Mouse (Mus musculus): Measurements from ENCODE around the gene Ncoa7. TPM values are rescaled to one million over a fixed set of nuclear protein-coding genes. Genes with fewer than 3 reads are reported as not detected.

Gene Ncoa7
- total and polyA plus RNA-seq, 3 experiments: 16.3 to 50.1 (median 16.6) TPM

DNA sequence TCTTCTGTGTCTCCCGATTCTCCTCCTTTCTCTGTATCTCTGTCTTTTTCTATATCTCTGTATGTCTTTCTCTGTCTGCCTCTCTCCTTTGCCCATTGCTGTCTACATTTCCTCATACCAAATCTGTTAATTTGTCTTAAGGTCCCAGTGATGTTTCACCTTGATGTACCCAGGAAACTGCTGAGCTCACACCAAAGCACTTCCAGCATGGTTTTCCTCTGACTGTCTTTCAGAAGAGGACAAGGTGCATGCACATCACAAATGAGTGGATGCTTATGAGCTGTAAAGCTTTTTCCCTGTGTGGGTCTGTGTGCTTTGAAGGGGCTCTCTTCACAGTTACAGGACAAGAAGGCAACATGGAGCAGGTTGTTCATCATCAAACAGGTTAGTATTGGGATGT is 34.3 kb downstream of the Ncoa7 start:
- TF ChIP-seq GATA1 (IDR thresholded peaks at IDR 0.05; ENCODE audit: borderline replicate concordance, low read length) (no peak), TAL1 (conservative IDR thresholded peaks at IDR 0.05; ENCODE audit: low read depth, low read length) (no peak), GATA2 (IDR thresholded peaks at IDR 0.05; ENCODE audit: borderline replicate concordance, low read depth, low read length) (no peak), CTCF (IDR thresholded peaks at IDR 0.05; ENCODE audit: low read depth, low read length) (no peak), POLR2AphosphoS5 (IDR thresholded peaks at IDR 0.05; ENCODE audit: insufficient replicate concordance, low read depth, low read length) (no peak)
- H3K36me3 ChIP-seq (replicated peaks): peaks cover 38% of the 10 kb centered on the region
- H3K4me3 ChIP-seq (ENCODE audit: low read depth, low read length): no peak overlapping the region
- 0 out of 2 replicates have a peak, but pooled peaks cover 2% of the 10 kb centered on the region for H3K9me3 ChIP-seq (replicated peaks)
- no peak for DNase-seq (ENCODE audit: low spot score)
- no peak for ATAC-seq (ENCODE audit: extremely low read depth, insufficient number of reproducible peaks, low FRiP score, poor library complexity, severe bottlenecking)
- no peaks in the 10 kb centered on the region for H3K27me3 ChIP-seq (ENCODE audit: insufficient read depth, low read length)
- peaks cover 17% of the 10 kb centered on the region for H3K4me1 ChIP-seq (ENCODE audit: insufficient read depth, low read depth, low read length)

DNA sequence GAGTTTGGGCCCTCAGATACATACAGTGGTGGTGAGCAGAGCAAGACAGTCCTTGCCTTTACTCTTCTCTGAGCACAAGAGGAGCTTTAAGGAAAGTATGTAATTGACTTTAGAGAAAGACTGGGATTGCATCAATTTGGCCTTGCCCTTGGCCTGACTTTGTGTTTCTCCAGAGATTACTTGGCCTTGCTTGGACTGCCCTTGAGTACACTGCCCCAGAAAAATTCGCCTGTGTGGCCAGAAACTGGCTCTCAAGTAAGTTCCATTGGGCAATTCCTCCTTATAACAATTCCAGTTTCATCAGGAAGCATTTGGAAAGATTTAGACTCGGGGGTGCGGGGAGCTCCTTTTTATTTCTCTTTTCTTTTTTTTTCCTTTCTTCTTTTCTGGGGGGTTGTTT is 34.9 kb downstream of the Ncoa7 start:
- TF ChIP-seq POLR2AphosphoS5 (IDR thresholded peaks at IDR 0.05; ENCODE audit: insufficient replicate concordance, low read depth, low read length) (no peak), TAL1 (conservative IDR thresholded peaks at IDR 0.05; ENCODE audit: low read depth, low read length) (no peak), GATA1 (IDR thresholded peaks at IDR 0.05; ENCODE audit: borderline replicate concordance, low read length) (no peak), CTCF (IDR thresholded peaks at IDR 0.05; ENCODE audit: low read depth, low read length) (no peak)
- Histone ChIP-seq H3K4me3 (ENCODE audit: low read depth, low read length) (no peak overlapping the region), H3K27me3 (ENCODE audit: insufficient read depth, low read length) (no peaks in the 10 kb centered on the region), H3K4me1 (ENCODE audit: insufficient read depth, low read depth, low read length) (peaks cover 20% of the 10 kb centered on the region), H3K36me3 (replicated peaks) (peaks cover 33% of the 10 kb centered on the region), H3K9me3 (replicated peaks) (0 out of 2 replicates have a peak, but pooled peaks cover 2% of the 10 kb centered on the region)
- DNase-seq (ENCODE audit: low spot score) (no peak), ATAC-seq (ENCODE audit: extremely low read depth, insufficient number of reproducible peaks, low FRiP score, poor library complexity, severe bottlenecking) (no peak)

DNA sequence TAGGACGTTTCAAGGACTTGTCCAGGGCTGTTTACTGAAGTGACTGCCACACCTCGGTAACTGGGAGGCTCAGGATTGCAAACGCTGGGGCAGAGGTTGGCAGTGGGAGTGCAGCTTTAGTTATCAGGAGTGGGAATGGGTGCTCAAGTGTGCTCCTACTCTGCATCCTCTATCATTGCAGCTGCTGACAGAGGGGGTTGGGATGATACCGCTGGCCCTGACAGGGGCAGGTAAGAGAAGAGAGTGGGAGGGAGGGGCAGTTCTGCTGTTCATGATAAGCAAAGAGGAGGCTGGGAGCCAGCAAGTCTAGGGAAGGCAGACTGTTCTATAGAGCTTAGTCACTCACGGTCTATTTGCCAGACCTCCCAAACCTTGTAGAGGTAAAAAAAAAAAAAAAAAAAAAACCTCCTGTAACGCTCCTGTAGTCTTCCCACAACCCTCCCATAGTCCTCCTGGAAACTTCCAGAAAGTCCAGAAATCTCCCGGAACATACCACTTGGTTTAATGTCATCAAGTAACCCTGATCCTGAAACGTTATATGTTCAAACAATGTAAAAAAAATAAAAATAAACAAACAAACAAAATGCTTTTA is 39.9 kb downstream of the Ncoa7 start:
- DNase-seq (ENCODE audit: low spot score): peak; percentile 45
- no peaks in the 10 kb centered on the region for H3K27me3 ChIP-seq (ENCODE audit: insufficient read depth, low read length)
- H3K4me1 ChIP-seq (ENCODE audit: insufficient read depth, low read depth, low read length): peaks cover 45% of the 10 kb centered on the region
- H3K9me3 ChIP-seq (replicated peaks): peaks cover 7% of the 10 kb centered on the region; the same call in 1 of the 2 replicates
- ATAC-seq (ENCODE audit: extremely low read depth, insufficient number of reproducible peaks, low FRiP score, poor library complexity, severe bottlenecking): peak; percentile 99
- H3K4me3 ChIP-seq (ENCODE audit: low read depth, low read length): peak overlapping the region; percentile 56; the same call in 1 of the 2 replicates
- no peak for TF ChIP-seq CTCF (IDR thresholded peaks at IDR 0.05; ENCODE audit: low read depth, low read length)
- no peak for TF ChIP-seq POLR2AphosphoS5 (IDR thresholded peaks at IDR 0.05; ENCODE audit: insufficient replicate concordance, low read depth, low read length)
- no peak for TF ChIP-seq GATA2 (IDR thresholded peaks at IDR 0.05; ENCODE audit: borderline replicate concordance, low read depth, low read length)
- peak; percentile 68 for TF ChIP-seq TAL1 (conservative IDR thresholded peaks at IDR 0.05; ENCODE audit: low read depth, low read length)
- peaks cover 22% of the 10 kb centered on the region for H3K36me3 ChIP-seq (replicated peaks)

DNA sequence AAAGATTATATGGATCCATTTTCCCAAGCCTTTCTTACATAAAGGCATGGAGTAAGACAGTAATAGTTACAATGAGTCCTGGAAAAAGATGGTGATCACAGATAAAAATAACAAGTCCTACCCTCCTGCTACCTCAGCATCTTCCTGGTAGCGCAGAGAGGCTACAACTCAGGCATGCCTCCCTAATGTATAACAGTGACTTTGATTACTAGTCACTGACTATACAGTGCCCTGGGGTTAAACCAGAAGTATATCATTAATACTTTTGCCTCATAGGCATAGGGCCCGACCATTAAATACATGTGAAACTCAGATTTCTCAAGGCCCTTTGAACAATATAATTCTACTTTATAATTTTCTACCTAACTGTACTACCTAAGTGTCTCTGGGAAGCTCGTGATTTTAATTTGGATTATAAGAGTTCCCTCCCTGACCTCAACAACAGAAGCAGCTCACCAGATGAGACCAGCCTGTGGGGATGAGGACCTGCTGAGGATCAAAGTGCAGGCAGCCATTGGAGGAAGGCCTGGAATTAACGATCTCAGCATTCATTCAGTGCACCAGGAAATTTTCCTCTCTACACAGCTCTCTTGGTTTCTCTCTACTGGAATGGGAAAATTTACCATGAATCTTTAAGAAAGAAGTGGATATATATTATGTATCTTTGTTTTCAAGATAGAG is 40.7 kb downstream of the Ncoa7 start:
- H3K4me3 ChIP-seq (ENCODE audit: low read depth, low read length): no peak overlapping the region
- peaks cover 45% of the 10 kb centered on the region for H3K4me1 ChIP-seq (ENCODE audit: insufficient read depth, low read depth, low read length)
- ATAC-seq (ENCODE audit: extremely low read depth, insufficient number of reproducible peaks, low FRiP score, poor library complexity, severe bottlenecking) (no peak), DNase-seq (ENCODE audit: low spot score) (no peak)
- no peak for TF ChIP-seq GATA2 (IDR thresholded peaks at IDR 0.05; ENCODE audit: borderline replicate concordance, low read depth, low read length)
- TF ChIP-seq CTCF (IDR thresholded peaks at IDR 0.05; ENCODE audit: low read depth, low read length): no peak
- no peak for TF ChIP-seq GATA1 (IDR thresholded peaks at IDR 0.05; ENCODE audit: borderline replicate concordance, low read length)
- TF ChIP-seq TAL1 (conservative IDR thresholded peaks at IDR 0.05; ENCODE audit: low read depth, low read length): no peak
- no peak for TF ChIP-seq POLR2AphosphoS5 (IDR thresholded peaks at IDR 0.05; ENCODE audit: insufficient replicate concordance, low read depth, low read length)
- H3K36me3 ChIP-seq (replicated peaks): peaks cover 20% of the 10 kb centered on the region
- H3K9me3 ChIP-seq (replicated peaks): peaks cover 7% of the 10 kb centered on the region; the same call in 1 of the 2 replicates
- H3K27me3 ChIP-seq (ENCODE audit: insufficient read depth, low read length): no peaks in the 10 kb centered on the region

- H3K27me3 ChIP-seq (ENCODE audit: insufficient read depth, low read length): no peaks in the 10 kb centered on the region
- DNase-seq (ENCODE audit: low spot score) (no peak), ATAC-seq (ENCODE audit: extremely low read depth, insufficient number of reproducible peaks, low FRiP score, poor library complexity, severe bottlenecking) (no peak)
- no peak overlapping the region for H3K4me3 ChIP-seq (ENCODE audit: low read depth, low read length)
- TF ChIP-seq GATA1 (IDR thresholded peaks at IDR 0.05; ENCODE audit: borderline replicate concordance, low read length) (no peak), CTCF (IDR thresholded peaks at IDR 0.05; ENCODE audit: low read depth, low read length) (no peak), TAL1 (conservative IDR thresholded peaks at IDR 0.05; ENCODE audit: low read depth, low read length) (no peak), GATA2 (IDR thresholded peaks at IDR 0.05; ENCODE audit: borderline replicate concordance, low read depth, low read length) (no peak), POLR2AphosphoS5 (IDR thresholded peaks at IDR 0.05; ENCODE audit: insufficient replicate concordance, low read depth, low read length) (no peak)
- H3K36me3 ChIP-seq (replicated peaks): peaks cover 23% of the 10 kb centered on the region
- peaks cover 63% of the 10 kb centered on the region for H3K4me1 ChIP-seq (ENCODE audit: insufficient read depth, low read depth, low read length)
- H3K9me3 ChIP-seq (replicated peaks): peaks cover 5% of the 10 kb centered on the region; the same call in 1 of the 2 replicates
Measured at GRCm38 (mm10) chr10:30759360-30760147, 43.6 kb downstream of the Ncoa7 start.

DNA sequence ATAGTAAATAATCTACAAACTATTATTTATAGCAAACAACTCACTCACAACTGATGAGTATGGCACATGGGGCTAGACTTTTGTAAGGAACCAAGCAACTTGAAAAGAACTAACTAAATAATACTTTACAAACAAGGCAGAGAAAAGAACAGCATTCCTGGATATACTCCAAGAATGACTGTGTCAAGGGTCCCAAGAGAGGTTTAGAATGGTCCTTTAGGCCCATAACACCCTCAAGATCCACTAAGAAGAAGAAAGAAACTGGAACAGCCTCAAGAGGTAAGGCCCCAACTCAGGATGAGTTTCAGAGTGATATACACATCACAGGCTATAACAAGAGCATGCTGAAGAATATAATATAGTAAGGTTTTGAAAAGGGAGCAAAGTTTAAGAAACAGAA is 47.1 kb downstream of the Ncoa7 start:
- peaks cover 63% of the 10 kb centered on the region for H3K4me1 ChIP-seq (ENCODE audit: insufficient read depth, low read depth, low read length)
- no peak overlapping the region for H3K4me3 ChIP-seq (ENCODE audit: low read depth, low read length)
- peaks cover 5% of the 10 kb centered on the region; the same call in 1 of the 2 replicates for H3K9me3 ChIP-seq (replicated peaks)
- peaks cover 37% of the 10 kb centered on the region for H3K36me3 ChIP-seq (replicated peaks)
- H3K27me3 ChIP-seq (ENCODE audit: insufficient read depth, low read length): no peaks in the 10 kb centered on the region
- ATAC-seq (ENCODE audit: extremely low read depth, insufficient number of reproducible peaks, low FRiP score, poor library complexity, severe bottlenecking) (no peak), DNase-seq (ENCODE audit: low spot score) (no peak)
- no peak for TF ChIP-seq TAL1 (conservative IDR thresholded peaks at IDR 0.05; ENCODE audit: low read depth, low read length)
- no peak for TF ChIP-seq POLR2AphosphoS5 (IDR thresholded peaks at IDR 0.05; ENCODE audit: insufficient replicate concordance, low read depth, low read length)
- no peak for TF ChIP-seq CTCF (IDR thresholded peaks at IDR 0.05; ENCODE audit: low read depth, low read length)
- TF ChIP-seq GATA1 (IDR thresholded peaks at IDR 0.05; ENCODE audit: borderline replicate concordance, low read length): no peak
- no peak for TF ChIP-seq GATA2 (IDR thresholded peaks at IDR 0.05; ENCODE audit: borderline replicate concordance, low read depth, low read length)

All from G1E (cell line).